Mouse (Mus musculus) cerebellum, adult 9-10 months (tissue): ENCODE data around the gene Olfr282.
A peak's percentile ranks its signal among the peaks of the same experiment; 100 is the strongest.
"Not testable (repeated sequence)": the region's sequence is repeated elsewhere in the genome, so short reads cannot be mapped to it uniquely, and the experiment has no call there.

Experiments
- DNase-seq: peaks from one replicate; pipeline ENCODE4 v3.0.0; 2022

Gene Olfr282

GRCm38 (mm10) chr15:98430925-98431324 lies at the start of gene Olfr282:
Gene Olfr282, plus strand, starts transcription at chr15:98431225.
- DNase-seq, result not testable (repeated sequence)

DNA sequence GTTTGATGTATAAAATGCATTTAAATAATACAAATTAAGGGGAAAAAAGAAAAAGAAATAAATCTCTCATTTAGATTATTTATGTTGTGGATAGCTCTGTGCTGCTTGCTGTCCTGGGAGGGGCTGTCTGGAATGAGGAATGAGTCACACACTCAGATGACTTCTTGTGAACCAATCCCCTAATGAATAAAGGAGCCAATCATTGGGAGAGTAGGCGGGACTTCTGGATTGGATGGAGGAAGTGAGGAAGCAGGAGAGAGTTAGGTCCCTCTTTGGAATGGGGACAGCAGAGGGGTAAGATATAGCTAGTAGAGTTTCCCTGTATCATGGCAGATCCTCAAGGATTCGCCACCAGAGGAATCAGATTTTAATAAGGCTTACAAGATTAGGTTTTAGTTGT lies 43.4 kb upstream of the Olfr282 start:
- DNase-seq, result no peak

DNA sequence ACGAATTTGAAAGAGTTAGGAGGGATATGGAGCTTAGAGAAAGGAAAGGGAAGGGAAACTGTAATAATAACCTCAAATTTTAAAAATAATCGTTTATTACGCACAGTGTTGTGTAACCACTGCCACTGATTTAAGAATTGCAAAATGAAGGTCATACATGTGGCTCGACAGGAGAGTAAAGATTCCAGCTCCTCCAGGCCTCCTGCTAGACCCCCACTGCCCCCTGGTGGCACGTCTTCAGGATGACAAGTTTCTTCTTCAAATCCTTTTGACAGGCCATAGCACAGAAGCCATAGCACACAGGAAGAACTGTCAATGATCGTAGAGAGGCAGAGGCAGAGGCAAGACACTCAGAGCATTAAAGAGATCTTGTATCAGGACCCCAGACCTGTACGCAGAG lies 41.2 kb upstream of the Olfr282 start:
- DNase-seq, result peak; percentile 50

DNA sequence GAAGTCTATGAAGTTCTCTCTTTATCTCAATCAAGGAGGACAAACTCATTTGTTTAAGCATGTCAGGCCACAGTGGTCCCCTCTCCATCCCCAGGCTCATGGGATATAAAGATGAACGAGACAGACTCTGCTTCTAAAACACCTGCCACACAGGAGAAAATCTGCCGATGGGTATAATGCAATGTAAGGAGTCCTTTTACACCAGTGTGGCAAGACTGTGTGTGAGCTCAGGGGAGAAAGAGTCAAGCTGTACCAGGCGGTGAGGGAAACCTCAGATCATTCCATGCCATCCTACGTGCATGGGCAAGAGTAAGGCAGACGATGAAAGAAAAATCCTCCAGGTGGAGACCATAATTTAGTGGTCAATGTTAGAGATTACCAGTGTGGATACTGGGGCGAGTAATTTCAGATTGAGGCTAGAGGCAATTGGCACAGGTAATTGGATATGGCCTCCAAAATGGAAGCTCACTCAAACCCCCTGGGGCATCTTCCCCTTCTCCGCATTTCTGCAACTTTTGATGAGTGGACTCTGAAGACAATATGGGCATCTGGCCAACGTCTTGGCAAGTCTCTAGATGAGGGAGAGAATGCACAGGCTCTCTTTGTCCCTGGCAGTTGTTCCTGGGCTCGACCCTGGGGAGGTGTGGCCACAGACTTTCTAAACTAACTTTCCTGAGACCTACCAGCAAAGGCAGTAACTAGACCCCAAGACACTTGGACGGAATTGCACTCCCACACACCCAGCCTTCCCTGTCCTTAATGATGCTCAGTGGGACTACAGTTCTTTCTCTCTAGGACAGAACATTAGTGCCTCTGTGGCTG lies 39.7 kb upstream of the Olfr282 start:
- no peak for DNase-seq

- no peak for DNase-seq
Measured at GRCm38 (mm10) chr15:98391903-98392187, 39.2 kb upstream of the Olfr282 start.

DNA sequence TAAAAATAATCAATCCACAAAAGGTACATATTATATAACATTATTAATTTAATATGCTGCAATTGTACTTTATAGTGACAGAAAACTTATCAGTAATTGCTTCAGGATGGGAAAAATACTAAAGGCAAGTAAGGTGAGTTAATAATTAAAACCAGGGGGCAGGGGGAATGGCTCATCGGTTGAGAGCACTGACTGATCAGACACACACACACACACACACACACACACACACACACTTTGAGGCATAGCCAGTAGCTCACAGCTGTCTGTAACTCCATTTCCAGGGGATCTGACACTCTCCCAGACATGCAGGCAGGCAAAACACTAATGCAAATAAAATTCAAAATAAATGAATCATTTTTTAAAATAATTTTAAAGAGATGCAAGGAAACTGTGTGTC lies 33.9 kb upstream of the Olfr282 start:
- no peak for DNase-seq

GRCm38 (mm10) chr15:98402356-98402755 lies 28.7 kb upstream of the Olfr282 start:
- DNase-seq, result no peak

DNA sequence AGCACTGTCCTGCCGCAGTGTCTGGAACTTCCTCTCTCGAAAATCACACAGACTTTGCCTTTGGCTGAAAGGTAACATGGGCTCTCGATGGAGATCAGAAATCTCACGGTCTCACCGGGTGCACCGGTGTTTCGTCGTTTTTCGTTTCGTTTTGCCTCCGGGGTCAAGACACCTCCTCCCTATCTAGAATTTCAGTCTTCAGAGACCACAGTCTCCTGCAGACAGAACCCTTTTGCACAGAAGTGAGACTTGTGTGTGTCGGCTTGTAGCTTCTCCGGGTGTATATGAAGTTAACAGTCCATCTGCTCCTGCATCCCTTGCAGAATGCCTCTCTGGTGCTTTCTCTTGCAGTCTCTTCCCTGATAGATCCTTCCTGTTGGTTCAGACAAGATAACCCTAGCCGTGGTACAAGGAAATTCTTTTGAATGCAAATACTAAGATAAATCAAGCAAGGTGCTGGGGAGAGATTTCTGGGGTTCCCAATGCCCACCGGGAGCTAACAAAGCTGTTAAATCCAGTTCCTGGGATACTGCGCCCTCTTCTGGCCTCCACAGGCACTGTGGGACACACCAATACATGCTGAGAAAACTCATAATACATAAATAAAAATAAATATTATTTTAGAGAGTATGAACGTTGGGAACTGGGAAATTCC lies 22.5 kb upstream of the Olfr282 start:
- DNase-seq, result no peak

DNA sequence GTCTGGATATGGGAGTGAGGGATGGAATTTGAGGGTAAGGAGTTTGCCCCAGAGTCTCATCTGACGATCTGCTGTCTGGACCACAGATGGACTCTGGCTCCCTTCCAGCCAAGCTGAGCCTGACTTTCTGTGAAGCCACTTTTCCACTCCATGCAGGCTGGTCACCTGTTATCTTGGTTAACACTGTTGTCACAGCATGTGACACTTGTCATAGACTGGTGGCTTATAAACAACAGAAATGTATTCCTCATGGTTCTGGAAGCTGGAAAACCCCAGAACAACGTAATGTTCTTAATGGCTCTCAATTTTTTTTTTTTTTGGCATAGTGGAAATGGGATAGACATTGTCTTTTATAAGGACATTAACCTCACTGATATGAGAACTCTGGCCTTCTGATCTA lies 21.4 kb upstream of the Olfr282 start:
- DNase-seq, result no peak

DNA sequence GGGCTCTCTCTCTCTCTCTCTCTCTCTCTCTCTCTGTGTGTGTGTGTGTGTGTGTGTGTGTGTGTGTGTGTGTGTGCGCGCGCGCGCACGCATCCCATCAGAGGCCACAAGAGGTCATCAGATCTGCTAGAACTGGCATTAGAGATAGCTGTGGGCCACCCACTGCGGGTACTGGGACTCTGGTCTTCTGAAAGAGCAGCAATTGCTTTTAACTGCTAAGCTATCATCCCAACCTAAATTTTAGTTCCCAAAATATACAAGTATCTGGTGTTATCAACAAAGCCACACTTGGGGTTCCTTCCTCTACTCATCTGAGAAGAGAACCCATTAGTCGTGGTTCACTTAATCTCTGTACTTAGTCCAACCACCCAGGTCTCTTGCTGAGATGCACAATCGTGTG lies 20.8 kb upstream of the Olfr282 start:
- DNase-seq, result no peak

- DNase-seq, result no peak
Measured at GRCm38 (mm10) chr15:98415996-98416395, 15.0 kb upstream of the Olfr282 start.

- DNase-seq, result not testable (repeated sequence)
Measured at GRCm38 (mm10) chr15:98416802-98417201, 14.2 kb upstream of the Olfr282 start.

DNA sequence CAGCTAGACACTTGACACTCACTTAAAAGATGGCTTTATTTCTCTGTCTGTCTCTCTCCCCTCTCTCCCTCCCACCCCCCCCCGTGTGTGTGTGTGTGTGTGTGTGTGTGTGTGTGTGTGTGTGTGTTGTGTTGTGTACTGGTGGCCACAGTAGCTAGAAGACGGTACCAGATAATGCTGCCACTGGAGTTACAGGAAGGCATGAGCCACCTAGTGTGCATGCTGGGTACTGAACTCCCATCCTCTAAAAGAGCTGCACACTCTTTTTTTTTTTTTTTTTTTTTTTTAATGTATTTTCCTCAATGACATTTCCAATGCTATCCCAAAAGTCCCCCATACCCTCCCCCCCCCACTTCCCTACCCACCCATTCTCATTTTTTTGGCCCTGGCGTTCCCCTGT lies 13.7 kb upstream of the Olfr282 start:
- DNase-seq, result not testable (repeated sequence)

DNA sequence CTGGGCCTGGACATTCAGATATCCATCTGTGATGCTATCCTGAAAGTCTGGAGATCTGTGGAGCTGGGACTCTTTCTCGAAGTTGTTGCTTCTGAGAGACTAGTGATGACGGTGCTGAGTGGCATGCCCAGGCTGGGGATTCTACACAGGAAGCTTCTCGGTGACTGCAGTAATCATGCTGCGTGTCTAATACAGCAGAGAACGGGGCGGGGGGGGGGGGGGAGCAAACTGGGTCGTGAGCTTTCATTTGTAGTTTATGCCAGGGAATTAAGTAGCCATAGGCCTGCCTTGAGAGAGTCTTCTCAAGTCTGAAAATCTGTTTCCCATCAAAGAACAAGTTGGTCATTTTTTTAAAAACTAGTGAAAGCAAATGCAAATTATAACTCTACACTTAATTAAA lies 12.9 kb upstream of the Olfr282 start:
- no peak for DNase-seq

DNA sequence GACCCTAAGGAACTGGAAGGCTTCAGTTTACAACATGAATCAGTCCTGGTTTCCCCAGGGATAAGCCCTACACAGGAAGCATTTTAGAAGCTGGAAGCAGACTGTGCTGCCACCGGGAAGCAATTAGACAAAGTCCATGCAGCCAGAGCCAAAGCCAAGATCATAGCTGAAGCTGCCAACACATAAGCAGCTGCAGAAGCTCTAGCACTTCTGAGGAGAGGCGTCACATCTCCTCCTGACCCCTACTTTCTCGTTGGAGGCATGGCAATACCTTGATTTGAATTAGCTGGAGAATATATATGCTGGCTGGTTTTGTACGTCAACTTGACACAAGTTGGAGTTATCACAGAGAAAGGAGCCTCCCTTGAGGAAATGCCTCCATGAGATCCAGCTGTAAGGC lies 10.1 kb upstream of the Olfr282 start:
- no peak for DNase-seq

- no peak for DNase-seq
Measured at GRCm38 (mm10) chr15:98424326-98424725, 6.7 kb upstream of the Olfr282 start.

- DNase-seq, result no peak
Measured at GRCm38 (mm10) chr15:98424753-98425152, 6.3 kb upstream of the Olfr282 start.

- no peak for DNase-seq
Measured at GRCm38 (mm10) chr15:98425188-98425587, 5.8 kb upstream of the Olfr282 start.

DNA sequence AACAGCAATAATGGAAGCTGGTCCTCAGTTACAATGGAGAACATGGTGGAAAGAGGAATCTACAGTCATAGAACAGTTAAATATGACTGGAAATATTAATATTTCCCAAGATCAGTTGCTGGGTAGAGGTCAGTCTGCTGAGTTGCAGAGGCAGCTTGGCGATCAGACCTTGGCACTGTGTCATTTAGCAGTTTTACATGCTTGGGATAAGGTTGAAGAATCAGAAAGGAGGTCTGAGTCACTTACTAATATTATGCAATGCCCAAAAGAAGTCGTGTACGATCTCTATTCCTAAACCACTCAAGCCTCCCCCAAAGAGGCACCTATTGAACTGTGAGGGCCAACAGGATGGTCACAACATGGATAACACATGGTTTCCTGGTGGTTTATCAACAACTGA lies 13.5 kb downstream of the Olfr282 start:
- no peak for DNase-seq

- peak; percentile 7 for DNase-seq
Measured at GRCm38 (mm10) chr15:98448521-98448920, 17.5 kb downstream of the Olfr282 start.

- DNase-seq, result no peak
Measured at GRCm38 (mm10) chr15:98452288-98452687, 21.3 kb downstream of the Olfr282 start, which contains the start of gene Olfr281. Gene Olfr281, plus strand, starts transcription at chr15:98452588.

DNA sequence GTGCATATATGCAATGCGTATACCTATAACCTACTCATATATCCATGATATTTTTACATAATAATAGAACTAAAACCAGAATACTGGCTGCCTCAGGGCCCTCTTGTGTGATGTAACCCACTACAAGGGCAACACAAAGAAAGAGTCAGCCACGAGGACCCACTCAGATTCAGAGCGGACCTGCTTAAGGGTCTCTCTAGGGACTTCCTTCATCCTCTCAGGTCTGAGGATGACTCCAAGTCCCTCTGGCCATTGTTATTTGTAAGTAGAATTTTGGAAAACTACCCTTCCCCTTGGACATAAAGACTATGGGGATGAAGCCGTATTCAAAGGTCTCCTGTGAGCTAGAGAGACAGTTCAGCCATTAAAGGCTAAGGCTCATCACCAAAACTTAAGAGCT lies 38.6 kb downstream of the Olfr282 start, which contains the start of gene OR5BS1P:
OR5BS1P (plus strand) TSS at position 301 of the 400 bp plus-strand sequence.
- no peak for DNase-seq

- DNase-seq, result no peak
Measured at GRCm38 (mm10) chr15:98471539-98471938, 40.5 kb downstream of the Olfr282 start.

GRCm38 (mm10) chr15:98474958-98475357 lies 43.9 kb downstream of the Olfr282 start:
- DNase-seq, result no peak

DNA sequence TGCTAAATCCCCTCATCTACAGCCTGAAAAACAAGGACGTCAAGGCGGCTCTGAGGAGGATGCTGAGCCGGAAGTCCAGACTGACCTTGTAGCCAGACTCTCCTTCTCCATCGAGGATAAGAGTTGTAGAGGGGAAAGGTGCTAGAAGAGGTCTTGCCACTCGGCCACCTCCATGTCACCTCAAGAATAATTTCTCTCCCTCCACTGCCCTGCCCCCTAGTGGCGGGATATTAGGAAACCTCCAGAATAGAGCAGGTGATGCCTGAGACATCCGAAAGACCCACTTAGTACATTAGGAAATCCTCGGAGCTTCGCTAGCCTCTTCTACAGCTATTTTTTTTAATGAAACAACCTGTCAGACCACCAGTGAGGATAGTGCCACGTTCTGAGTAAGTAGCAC lies 44.4 kb downstream of the Olfr282 start:
- peak; percentile 22 for DNase-seq
